Mouse (Mus musculus) liver, adult 2 months (tissue): Measurements from ENCODE around the gene Gm37240. TPM values are rescaled to one million over a fixed set of nuclear protein-coding genes. Genes with fewer than 3 reads are reported as not detected.

ENCODE experiments used
- DNase-seq: peaks from one replicate; pipeline ENCODE4 v3.0.0-alpha.2; 2011; ENCODE audit warnings: low read depth, low spot score; ENCODE audit errors: extremely low read depth
- H3K27ac ChIP-seq: fragments of 200-500 bp; replicated peaks from 2 replicates; pipeline ENCODE4 v1.5.1; 2012; ENCODE audit warnings: low read depth, mild to moderate bottlenecking, control low read depth, inconsistent platforms, low read length; ENCODE audit not compliant: insufficient read depth
- H3K27me3 ChIP-seq: fragments of 200-500 bp; 2 replicates; pipeline ENCODE4 v1.6.1; 2012; ENCODE audit warnings: mild to moderate bottlenecking, moderate library complexity, low read length, inconsistent platforms; ENCODE audit not compliant: control insufficient read depth, insufficient read depth
- H3K36me3 ChIP-seq: fragments of 200-500 bp; 2 replicates; pipeline ENCODE4 v1.6.1; 2012; ENCODE audit warnings: low read length, inconsistent platforms; ENCODE audit not compliant: control insufficient read depth, insufficient read depth
- H3K4me1 ChIP-seq: fragments of 200-500 bp; 2 replicates; pipeline ENCODE4 v1.6.1; 2011; ENCODE audit warnings: low read length; ENCODE audit not compliant: control insufficient read depth, insufficient read depth
- H3K4me3 ChIP-seq: fragments of 200-500 bp; 2 replicates; pipeline ENCODE4 v1.5.1; 2011; ENCODE audit warnings: low read depth, mild to moderate bottlenecking, control low read depth, low read length, moderate library complexity; ENCODE audit not compliant: insufficient read depth
- H3K79me2 ChIP-seq: fragments of 200-500 bp; 2 replicates; pipeline ENCODE4 v1.6.1; 2012; ENCODE audit warnings: inconsistent platforms, mild to moderate bottlenecking, low read length, moderate library complexity; ENCODE audit not compliant: control insufficient read depth, insufficient read depth
- H3K9ac ChIP-seq: fragments of 200-500 bp; 2 replicates; pipeline ENCODE4 v1.6.1; 2012; ENCODE audit warnings: low read depth, mild to moderate bottlenecking, control low read depth, inconsistent platforms, low read length
- CTCF ChIP-seq: fragments of 200-500 bp; IDR thresholded peaks from 2 replicates; pipeline ENCODE4 v1.5.1; 2011; ENCODE audit warnings: low read depth, low read length, control low read depth
- POLR2A ChIP-seq: fragments of 200-500 bp; IDR thresholded peaks from 2 replicates; pipeline ENCODE4 v1.6.1; 2011; ENCODE audit warnings: low read length, control low read depth; ENCODE audit not compliant: insufficient read depth; ENCODE audit errors: extremely low read depth
- WGBS: fragments of 180-500 bp; shearing (Covaris S2); methylation state at CpG from one replicate; pipeline ENCODE4 v1.1.7; 2018; 5-methylcytosine and 5-hydroxymethylcytosine counted together
- polyA plus RNA-seq: library from polyadenylated mRNA; depleted of rRNA; stranded (reverse); fragments of >200 nt; gene quantifications from 2 replicates; pipeline ENCODE4 v1.2.3, GENCODE M21; 2012
- total RNA-seq: library from RNA; depleted of rRNA; stranded (reverse); fragments of >200 nt; gene quantifications from 2 replicates; pipeline ENCODE4 v1.2.3, GENCODE M21; 2014

The Gm37240 gene
- total and polyA plus RNA-seq, 2 experiments = 2.2 to 6.9 TPM

- Histone ChIP-seq H3K9ac (peak overlapping the region; percentile 72), H3K4me1 (peaks cover 6% of the 10 kb centered on the region), H3K79me2 (peaks cover 5% of the 10 kb centered on the region; the same call in 1 of the 2 replicates), H3K4me3 (peak overlapping the region; percentile 77), H3K27me3 (no peaks in the 10 kb centered on the region), H3K36me3 (no peaks in the 10 kb centered on the region), H3K27ac (peak overlapping the region; percentile 85)
- WGBS = 3% methylated on average over 22 of the region's 22 CpGs
- DNase-seq = peak; percentile 66
- TF ChIP-seq CTCF = no peak
- no peak for TF ChIP-seq POLR2A
Observed at GRCm38 (mm10) chr3:85886636-85887238, 581 bp downstream of the Gm37240 start.

- WGBS = 87% methylated on average over 1 of the region's 1 CpGs
- no peaks in the 10 kb centered on the region for H3K27me3 ChIP-seq
Observed at GRCm38 (mm10) chr3:85885906-85886305, 1.4 kb downstream of the Gm37240 start.

GRCm38 (mm10) chr3:85880687-85881086 is 6.6 kb downstream of the Gm37240 start:
- Histone ChIP-seq H3K27me3 (no peaks in the 10 kb centered on the region), H3K79me2 (peaks cover 21% of the 10 kb centered on the region; the same call in 1 of the 2 replicates), H3K4me3 (no peak overlapping the region), H3K4me1 (peaks cover under 1% of the 10 kb centered on the region; the same call in 1 of the 2 replicates), H3K27ac (no peak overlapping the region), H3K9ac (no peak overlapping the region), H3K36me3 (no peaks in the 10 kb centered on the region)
- DNase-seq = no peak
- 90% methylated on average over 2 of the region's 2 CpGs for WGBS
- no peak for TF ChIP-seq POLR2A
- no peak for TF ChIP-seq CTCF

More at GRCm38 (mm10) chr3:85885906-85886305, 1.4 kb downstream of the Gm37240 start:
- TF ChIP-seq CTCF (no peak), POLR2A (no peak)
- no peak overlapping the region for H3K4me3 ChIP-seq
- no peak for DNase-seq
- no peak overlapping the region for H3K9ac ChIP-seq
- peaks cover 9% of the 10 kb centered on the region; the same call in 1 of the 2 replicates for H3K79me2 ChIP-seq
- no peaks in the 10 kb centered on the region for H3K36me3 ChIP-seq
- H3K4me1 ChIP-seq = peaks cover 6% of the 10 kb centered on the region
- H3K27ac ChIP-seq = no peak overlapping the region

- 88% methylated on average over 8 of the region's 8 CpGs for WGBS
- H3K27me3 ChIP-seq = no peaks in the 10 kb centered on the region
Observed at GRCm38 (mm10) chr3:85880068-85880467, 7.2 kb downstream of the Gm37240 start.

GRCm38 (mm10) chr3:85878911-85879310 is 8.4 kb downstream of the Gm37240 start:
- Histone ChIP-seq H3K4me3 (no peak overlapping the region), H3K36me3 (no peaks in the 10 kb centered on the region), H3K9ac (no peak overlapping the region), H3K79me2 (peaks cover 25% of the 10 kb centered on the region; the same call in 1 of the 2 replicates), H3K4me1 (no peaks in the 10 kb centered on the region), H3K27ac (no peak overlapping the region), H3K27me3 (no peaks in the 10 kb centered on the region)
- TF ChIP-seq POLR2A (no peak), CTCF (no peak)
- 32% methylated on average over 5 of the region's 5 CpGs for WGBS
- DNase-seq = no peak

More at GRCm38 (mm10) chr3:85880068-85880467, 7.2 kb downstream of the Gm37240 start:
- H3K27ac ChIP-seq = no peak overlapping the region
- no peak overlapping the region for H3K4me3 ChIP-seq
- H3K9ac ChIP-seq = no peak overlapping the region
- no peak for TF ChIP-seq POLR2A
- TF ChIP-seq CTCF = no peak
- no peak for DNase-seq
- H3K79me2 ChIP-seq = peaks cover 24% of the 10 kb centered on the region; the same call in 1 of the 2 replicates
- no peaks in the 10 kb centered on the region for H3K4me1 ChIP-seq
- H3K36me3 ChIP-seq = no peaks in the 10 kb centered on the region

- Histone ChIP-seq H3K79me2 (peaks cover 9% of the 10 kb centered on the region; the same call in 1 of the 2 replicates), H3K27ac (no peak overlapping the region), H3K4me1 (peaks cover 25% of the 10 kb centered on the region), H3K36me3 (no peaks in the 10 kb centered on the region), H3K27me3 (no peaks in the 10 kb centered on the region), H3K9ac (no peak overlapping the region), H3K4me3 (no peak overlapping the region)
- WGBS = 8% methylated on average over 3 of the region's 3 CpGs
- DNase-seq = peak; percentile 56
- no peak for TF ChIP-seq POLR2A
- no peak for TF ChIP-seq CTCF
Observed at GRCm38 (mm10) chr3:85863996-85864395, 23.3 kb downstream of the Gm37240 start.
